Mouse (Mus musculus): Measurements from ENCODE around the gene Npm3. TPM values are rescaled to one million over a fixed set of nuclear protein-coding genes. Genes with fewer than 3 reads are reported as not detected.

Gene Npm3
- polyA plus RNA-seq, 1 experiment = 50.0 TPM

DNA sequence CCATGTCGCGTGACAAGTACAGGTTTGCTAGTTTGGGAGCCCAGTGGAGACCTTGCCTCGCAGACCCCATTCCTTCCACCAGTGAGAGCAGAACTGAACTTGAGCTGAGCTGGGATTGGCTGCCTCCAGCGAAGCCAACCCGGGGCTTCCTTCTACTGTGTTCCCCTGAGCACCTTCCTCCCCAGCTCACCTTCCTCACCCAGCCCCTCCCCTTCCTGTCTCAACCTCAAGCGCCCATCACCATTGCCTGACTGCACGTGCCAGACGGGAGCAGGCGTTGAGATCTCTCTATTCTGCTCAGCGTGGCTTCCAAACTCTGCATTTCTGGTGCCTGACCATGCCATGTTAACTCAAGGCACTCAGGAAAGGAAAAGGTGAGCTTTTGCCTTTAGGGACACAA, 22.2 kb downstream of the Npm3 start:
- no peak for TF ChIP-seq POLR2A (IDR thresholded peaks at IDR 0.05; ENCODE audit: borderline replicate concordance, extremely low read depth, insufficient read depth, insufficient read length, poor library complexity, severe bottlenecking)
- TF ChIP-seq CTCF (IDR thresholded peaks at IDR 0.05; ENCODE audit: borderline replicate concordance, extremely low read depth, insufficient read depth, insufficient read length) = no peak
- no peak for DNase-seq (ENCODE audit: low read depth)

GRCm38 (mm10) chr19:45725677-45726277, 23.6 kb downstream of the Npm3 start:
- TF ChIP-seq POLR2A (IDR thresholded peaks at IDR 0.05; ENCODE audit: borderline replicate concordance, extremely low read depth, insufficient read depth, insufficient read length, poor library complexity, severe bottlenecking) (no peak), CTCF (IDR thresholded peaks at IDR 0.05; ENCODE audit: borderline replicate concordance, extremely low read depth, insufficient read depth, insufficient read length) (no peak)
- DNase-seq (ENCODE audit: low read depth) = no peak

DNA sequence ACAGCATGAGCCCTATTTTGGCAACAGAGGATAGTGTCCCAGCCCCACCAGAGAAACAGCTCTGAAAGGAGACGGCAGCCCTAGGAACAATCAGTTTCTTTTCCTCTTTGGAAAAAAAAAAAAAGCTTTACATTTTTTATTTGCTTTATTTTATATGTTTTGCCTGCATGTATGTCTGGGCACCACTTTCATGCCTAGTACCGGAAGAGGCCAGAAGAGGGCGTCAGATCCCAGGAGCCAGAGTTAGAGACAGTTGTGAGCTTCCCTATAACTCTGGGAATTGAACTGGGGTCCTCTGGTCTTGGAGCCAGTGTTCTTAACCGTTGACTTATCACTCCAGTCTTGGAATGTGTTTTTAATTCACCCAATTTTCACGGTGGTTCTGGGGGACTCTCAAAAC, 27.2 kb downstream of the Npm3 start:
- TF ChIP-seq POLR2A (IDR thresholded peaks at IDR 0.05; ENCODE audit: borderline replicate concordance, extremely low read depth, insufficient read depth, insufficient read length, poor library complexity, severe bottlenecking) (no peak), CTCF (IDR thresholded peaks at IDR 0.05; ENCODE audit: borderline replicate concordance, extremely low read depth, insufficient read depth, insufficient read length) (peak; percentile 14; the same call in 1 of the 2 replicates)
- DNase-seq (ENCODE audit: low read depth) = no peak

- TF ChIP-seq CTCF (IDR thresholded peaks at IDR 0.05; ENCODE audit: borderline replicate concordance, extremely low read depth, insufficient read depth, insufficient read length) (no peak), POLR2A (IDR thresholded peaks at IDR 0.05; ENCODE audit: borderline replicate concordance, extremely low read depth, insufficient read depth, insufficient read length, poor library complexity, severe bottlenecking) (no peak)
- no peak for DNase-seq (ENCODE audit: low read depth)
These were observed 31.1 kb downstream of the Npm3 start for GRCm38 (mm10) chr19:45718286-45718685.

DNA sequence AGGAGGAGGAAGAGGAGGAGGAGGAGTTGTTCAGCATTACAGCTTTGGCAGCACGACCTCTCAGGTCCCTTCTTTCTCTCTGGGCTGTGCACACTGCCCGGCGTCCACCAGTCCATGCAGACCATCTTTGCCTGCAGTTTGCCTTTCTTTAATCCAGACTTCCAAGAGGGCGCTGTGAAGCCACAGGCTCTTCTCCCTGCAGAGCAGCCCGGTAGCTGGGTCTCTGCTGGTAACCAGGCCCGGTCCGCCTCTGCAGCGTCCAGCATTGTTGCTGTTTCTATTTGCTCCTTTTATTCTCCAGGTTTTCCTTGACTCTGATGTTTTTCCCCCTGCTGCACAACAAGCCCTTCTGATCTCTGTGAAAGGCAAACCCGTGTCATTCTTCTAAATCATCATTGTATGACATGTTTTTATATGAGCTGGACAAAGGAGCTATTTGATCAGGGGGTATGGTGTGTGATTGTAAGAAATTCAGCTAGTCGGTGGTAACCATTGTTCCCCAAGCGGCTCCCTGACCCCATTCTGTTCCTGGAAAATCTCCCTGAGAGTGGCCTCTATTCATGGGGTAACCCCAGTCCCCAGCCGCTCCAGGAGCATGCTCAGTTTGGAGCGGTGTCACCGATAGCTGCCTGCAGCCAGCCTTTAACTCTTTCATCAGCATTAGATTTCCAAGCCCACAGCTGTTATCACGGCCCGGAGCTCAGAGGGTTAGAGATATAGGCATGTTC, 31.7 kb downstream of the Npm3 start:
- DNase-seq (ENCODE audit: low read depth) = peak; percentile 87
- TF ChIP-seq POLR2A (IDR thresholded peaks at IDR 0.05; ENCODE audit: borderline replicate concordance, extremely low read depth, insufficient read depth, insufficient read length, poor library complexity, severe bottlenecking) = peak; percentile 29; the same call in 1 of the 2 replicates
- TF ChIP-seq CTCF (IDR thresholded peaks at IDR 0.05; ENCODE audit: borderline replicate concordance, extremely low read depth, insufficient read depth, insufficient read length) = peak; percentile 58

DNA sequence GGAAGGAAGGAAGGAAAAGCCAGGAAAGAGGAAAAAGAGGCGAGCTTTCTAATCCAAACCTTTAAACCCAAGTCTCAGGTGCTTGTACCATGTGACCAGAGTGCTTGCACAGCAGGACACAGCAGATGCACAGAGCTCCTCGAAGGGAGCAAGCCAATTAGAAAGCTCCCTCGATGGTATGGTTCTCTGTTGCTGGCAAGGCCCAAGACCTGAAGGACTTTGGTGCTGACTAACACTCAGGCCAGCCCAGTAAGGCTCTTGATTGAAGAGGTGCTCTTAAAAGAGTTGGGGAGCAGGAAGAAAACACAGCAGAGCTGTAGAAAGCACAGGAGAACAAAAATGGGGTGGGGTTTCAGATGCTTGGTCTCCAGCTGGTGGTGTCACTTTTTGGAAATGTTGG, 40.7 kb downstream of the Npm3 start:
- DNase-seq (ENCODE audit: low read depth) = no peak
- TF ChIP-seq POLR2A (IDR thresholded peaks at IDR 0.05; ENCODE audit: borderline replicate concordance, extremely low read depth, insufficient read depth, insufficient read length, poor library complexity, severe bottlenecking) (no peak), CTCF (IDR thresholded peaks at IDR 0.05; ENCODE audit: borderline replicate concordance, extremely low read depth, insufficient read depth, insufficient read length) (no peak)

Other genes starting within 250 kb of the Npm3 start
- gene Poll, start 189.1 kb downstream of the Npm3 start, polyA plus RNA-seq (2012; rRNA removed) = 11.4 and 12.7 TPM in 2 replicates
- gene Gm17018, start 189.0 kb downstream of the Npm3 start, polyA plus RNA-seq (2012; rRNA removed) = 18.8 and 24.1 TPM in 2 replicates
- 47.7 and 69.5 TPM in 2 replicates for gene Fbxw4, start 89.3 kb downstream of the Npm3 start, polyA plus RNA-seq (2012; rRNA removed)
- 1.8 and 2.0 TPM in 2 replicates for gene Fgf8, start 6.7 kb downstream of the Npm3 start, polyA plus RNA-seq (2012; rRNA removed)
- gene Mgea5, start 34.2 kb upstream of the Npm3 start, polyA plus RNA-seq (2012; rRNA removed) = 125 and 156 TPM in 2 replicates
- gene Kcnip2, start 66.5 kb upstream of the Npm3 start, polyA plus RNA-seq (2012; rRNA removed) = 9.0 and 10.2 TPM in 2 replicates
- 19.6 and 22.0 TPM in 2 replicates for gene Armh3, start 248.9 kb upstream of the Npm3 start, polyA plus RNA-seq (2012; rRNA removed)

All from brain, embryonic 14.5 days (tissue).